Mouse (Mus musculus) bone marrow macrophage, adult 2 months (primary cell): ENCODE results near the gene Prpf31.

ENCODE experiments used
- CTCF ChIP-seq: IDR thresholded peaks from 2 replicates; pipeline ENCODE4 v1.5.1; 2012; ENCODE audit warnings: low read depth, mild to moderate bottlenecking, low read length, moderate library complexity
- POLR2A ChIP-seq: IDR thresholded peaks from 2 replicates; pipeline ENCODE4 v1.6.1; 2012; ENCODE audit warnings: mild to moderate bottlenecking, low read depth, low read length, borderline replicate concordance

GRCm38 (mm10) chr7:3608668-3609067, 21.1 kb upstream of the Prpf31 start:
- no peak for TF ChIP-seq CTCF
- no peak for TF ChIP-seq POLR2A
